Mouse (Mus musculus) G1E (cell line): ENCODE data around the gene Msl1. TPM values are rescaled to one million over a fixed set of nuclear protein-coding genes. Genes with fewer than 3 reads are reported as not detected.

Experiments used
- ATAC-seq: 2 replicates; pipeline ENCODE4 v1.8.0; 2016; ENCODE audit warnings: mild to moderate bottlenecking; ENCODE audit not compliant: insufficient number of reproducible peaks, poor library complexity, low FRiP score, severe bottlenecking; ENCODE audit errors: extremely low read depth
- DNase-seq: peaks from one replicate; pipeline ENCODE4 v3.0.0; 2012; ENCODE audit warnings: low spot score
- H3K27me3 ChIP-seq: 2 replicates; pipeline ENCODE4 v1.6.1; 2012; ENCODE audit warnings: mild to moderate bottlenecking, low read length, inconsistent platforms; ENCODE audit not compliant: insufficient read depth
- H3K36me3 ChIP-seq: replicated peaks from 2 replicates; pipeline ENCODE3; 2012; ENCODE audit warnings: mild to moderate bottlenecking, inconsistent platforms
- H3K4me1 ChIP-seq: 2 replicates; pipeline ENCODE4 v1.6.1; 2012; ENCODE audit warnings: low read depth, low read length, inconsistent platforms, mixed read lengths; ENCODE audit not compliant: insufficient read depth
- H3K4me3 ChIP-seq: 2 replicates; pipeline ENCODE4 v1.5.1; 2012; ENCODE audit warnings: low read depth, mild to moderate bottlenecking, inconsistent platforms, low read length, moderate library complexity, mixed read lengths
- H3K9me3 ChIP-seq: replicated peaks from 2 replicates; pipeline ENCODE4 v1.6.1; 2012; ENCODE audit warnings: inconsistent platforms
- CTCF ChIP-seq: IDR thresholded peaks from 2 replicates; pipeline ENCODE4 v1.5.1; 2012; ENCODE audit warnings: low read depth, low read length, inconsistent platforms, mixed read lengths
- GATA1 ChIP-seq: IDR thresholded peaks from 2 replicates; pipeline ENCODE4 v1.6.1; 2012; ENCODE audit warnings: borderline replicate concordance, low read length, inconsistent platforms, mixed read lengths
- GATA2 ChIP-seq: IDR thresholded peaks from 2 replicates; pipeline ENCODE4 v1.6.1; 2012; ENCODE audit warnings: low read depth, low read length, inconsistent platforms, borderline replicate concordance
- POLR2AphosphoS5 ChIP-seq: IDR thresholded peaks from 2 replicates; pipeline ENCODE4 v1.6.1; 2012; ENCODE audit warnings: low read depth, low read length, inconsistent platforms; ENCODE audit not compliant: insufficient replicate concordance
- TAL1 ChIP-seq: conservative IDR thresholded peaks from 2 replicates; pipeline ENCODE4 v1.6.1; 2012; ENCODE audit warnings: low read depth, low read length, inconsistent platforms, mixed read lengths
- polyA plus RNA-seq: library from polyadenylated mRNA; stranded (reverse); fragments of >175 nt; gene quantifications from 2 replicates; pipeline ENCODE4 v1.2.3, GENCODE M21; 2012
- total RNA-seq, 2 experiments: library from RNA; stranded (forward) in 1 of 2; stranded (reverse) in 1 of 2; fragments of 200-1000 nt in 1 of 2; fragments of >200 nt in 1 of 2; fragmentation: Nextera tagmentation in 1 of 2; gene quantifications; 2 replicates each; pipeline ENCODE4 v1.2.3; 2014 to 2017

Msl1 gene
- total and polyA plus RNA-seq, 3 experiments: 36.5 to 45.6 (median 38.0) TPM

- ATAC-seq (no peak), DNase-seq (no peak)
- H3K4me3 ChIP-seq: no peak overlapping the region; the same call in 1 of the 2 replicates
- TF ChIP-seq GATA1: no peak
- no peak for TF ChIP-seq POLR2AphosphoS5
- TF ChIP-seq CTCF: no peak
- no peak for TF ChIP-seq TAL1
- no peak for TF ChIP-seq GATA2
- H3K4me1 ChIP-seq: peaks cover 64% of the 10 kb centered on the region
- no peaks in the 10 kb centered on the region for H3K9me3 ChIP-seq
- H3K27me3 ChIP-seq: no peaks in the 10 kb centered on the region
- H3K36me3 ChIP-seq: peaks cover 8% of the 10 kb centered on the region
Measured at GRCm38 (mm10) chr11:98776052-98776764, 19.1 kb upstream of the Msl1 start.

GRCm38 (mm10) chr11:98776843-98777590 is 18.3 kb upstream of the Msl1 start:
- Histone ChIP-seq H3K9me3 (no peaks in the 10 kb centered on the region), H3K4me1 (peaks cover 62% of the 10 kb centered on the region), H3K27me3 (no peaks in the 10 kb centered on the region), H3K4me3 (no peak overlapping the region), H3K36me3 (no peaks in the 10 kb centered on the region)
- no peak for TF ChIP-seq TAL1
- no peak for TF ChIP-seq GATA1
- no peak for TF ChIP-seq GATA2
- TF ChIP-seq CTCF: no peak
- DNase-seq (no peak), ATAC-seq (no peak)

- Histone ChIP-seq H3K27me3 (no peaks in the 10 kb centered on the region), H3K4me3 (no peak overlapping the region), H3K4me1 (peaks cover 62% of the 10 kb centered on the region), H3K36me3 (no peaks in the 10 kb centered on the region), H3K9me3 (no peaks in the 10 kb centered on the region)
- DNase-seq: no peak
- no peak for ATAC-seq
- TF ChIP-seq POLR2AphosphoS5: no peak
- TF ChIP-seq GATA2: no peak
- no peak for TF ChIP-seq CTCF
- no peak for TF ChIP-seq GATA1
Measured at GRCm38 (mm10) chr11:98777888-98778287, 17.4 kb upstream of the Msl1 start.

GRCm38 (mm10) chr11:98781851-98782512 is 13.3 kb upstream of the Msl1 start:
- H3K4me3 ChIP-seq: no peak overlapping the region
- TF ChIP-seq CTCF (no peak), GATA2 (no peak), GATA1 (no peak), TAL1 (no peak), POLR2AphosphoS5 (no peak)
- no peak for DNase-seq
- no peaks in the 10 kb centered on the region for H3K36me3 ChIP-seq
- ATAC-seq: no peak
- H3K27me3 ChIP-seq: no peaks in the 10 kb centered on the region
- no peaks in the 10 kb centered on the region for H3K9me3 ChIP-seq
- H3K4me1 ChIP-seq: peaks cover 60% of the 10 kb centered on the region

- TF ChIP-seq GATA2 (no peak), CTCF (no peak), GATA1 (no peak), POLR2AphosphoS5 (no peak), TAL1 (no peak)
- Histone ChIP-seq H3K27me3 (no peaks in the 10 kb centered on the region), H3K36me3 (no peaks in the 10 kb centered on the region), H3K9me3 (no peaks in the 10 kb centered on the region), H3K4me3 (peak overlapping the region; percentile 71), H3K4me1 (peaks cover 60% of the 10 kb centered on the region)
- ATAC-seq: no peak
- no peak for DNase-seq
Measured at GRCm38 (mm10) chr11:98782651-98783235, 12.6 kb upstream of the Msl1 start.

- Histone ChIP-seq H3K27me3 (no peaks in the 10 kb centered on the region), H3K9me3 (no peaks in the 10 kb centered on the region), H3K4me3 (peak overlapping the region; percentile 71), H3K36me3 (no peaks in the 10 kb centered on the region), H3K4me1 (peaks cover 64% of the 10 kb centered on the region)
- ATAC-seq (peak; percentile 83), DNase-seq (peak; percentile 81)
- TF ChIP-seq TAL1: no peak
- no peak for TF ChIP-seq GATA2
- TF ChIP-seq GATA1: no peak
- TF ChIP-seq CTCF: no peak
- TF ChIP-seq POLR2AphosphoS5: no peak
Measured at GRCm38 (mm10) chr11:98783236-98783696, 12.1 kb upstream of the Msl1 start.
